Mouse (Mus musculus) inflammation-experienced regulatory T-cells, adult 6 months (primary cell): ENCODE measurements around the gene Fam217a. TPM values are rescaled to one million over a fixed set of nuclear protein-coding genes. Genes with fewer than 3 reads are reported as not detected.
A peak's percentile ranks its signal among the peaks of the same experiment; 100 is the strongest.
"Not testable (repeated sequence)": the region's sequence is repeated elsewhere in the genome, so short reads cannot be mapped to it uniquely, and the experiment has no call there.

Experiments used
- ATAC-seq: one replicate; pipeline ENCODE4 v1.8.0; 2017
- polyA plus RNA-seq, 3 experiments: library from polyadenylated mRNA; unstranded; fragments of 100-300 nt; shearing (Covaris generic); gene quantifications; one replicate each; pipeline ENCODE4 v1.2.1; 2017

Gene Fam217a
- polyA plus RNA-seq, 3 experiments from 2014 or later, result not detected

- ATAC-seq, result peak; percentile 68
Measured at GRCm38 (mm10) chr13:34873801-34874681, 50.1 kb downstream of the Fam217a start.

GRCm38 (mm10) chr13:34864420-34865169 is 59.5 kb downstream of the Fam217a start:
- peak; percentile 86 for ATAC-seq

- not testable (repeated sequence) for ATAC-seq
Measured at GRCm38 (mm10) chr13:34861166-34861565, 62.9 kb downstream of the Fam217a start.

Other genes with a start within 250 kb of the Fam217a start
- not detected for gene Fam50b, start 189.5 kb downstream of the Fam217a start, polyA plus RNA-seq
- 100 to 1,000 TPM in 1 of 3 experiments, 10 to 100 TPM in 2; 70.1 to 114 (median 85.7) TPM for gene Prpf4b, start 49.0 kb downstream of the Fam217a start, polyA plus RNA-seq
- not detected for gene 4933417A18Rik, start 99 bp upstream of the Fam217a start, polyA plus RNA-seq
- gene Eci3, start 39.5 kb upstream of the Fam217a start, polyA plus RNA-seq, result under 1 TPM in 1 of 3 experiments, not detected in 2; 0.78 TPM
- 100 to 1,000 TPM in 1 of 3 experiments, 10 to 100 TPM in 2; 89.0 to 105 (median 99.2) TPM for gene Eci2, start 102.8 kb upstream of the Fam217a start, polyA plus RNA-seq